Mouse (Mus musculus) intestine, embryonic 14.5 days (tissue): ENCODE measurements around the gene Mkrn1. TPM values are rescaled to one million over a fixed set of nuclear protein-coding genes. Genes with fewer than 3 reads are reported as not detected.
"Not testable (repeated sequence)": the region's sequence is repeated elsewhere in the genome, so short reads cannot be mapped to it uniquely, and the experiment has no call there.

ENCODE experiments used
- ATAC-seq: fragments of 200-750 bp; cut with Nextera tagmentation; replicated peaks from 2 replicates; pipeline ENCODE4 v1.8.0; 2017; ENCODE audit warnings: low read depth, moderate number of reproducible peaks, moderate TSS enrichment, moderate library complexity; ENCODE audit not compliant: low FRiP score, low TSS enrichment
- DNase-seq: peaks from one replicate; pipeline ENCODE4 v3.0.0-alpha.2; 2018; ENCODE audit warnings: low spot score
- H3K27ac ChIP-seq: fragments of 300-500 bp; sonication (generic); 2 replicates; pipeline ENCODE4 v1.5.1; 2014; ENCODE audit warnings: low read depth, mild to moderate bottlenecking, control low read depth
- H3K27me3 ChIP-seq: fragments of 300-500 bp; sonication (generic); replicated peaks from 2 replicates; pipeline ENCODE4 v1.6.1; 2014; ENCODE audit warnings: low read length, control low read depth; ENCODE audit not compliant: control insufficient read depth, insufficient read depth
- H3K36me3 ChIP-seq: fragments of 300-500 bp; sonication (generic); 2 replicates; pipeline ENCODE4 v1.6.1; 2014; ENCODE audit warnings: low read length, control low read depth; ENCODE audit not compliant: control insufficient read depth, insufficient read depth
- H3K4me1 ChIP-seq: fragments of 300-500 bp; sonication (generic); replicated peaks from 2 replicates; pipeline ENCODE4 v1.6.1; 2014; ENCODE audit warnings: low read length, control low read depth, mixed read lengths; ENCODE audit not compliant: control insufficient read depth, insufficient read depth
- H3K4me2 ChIP-seq: fragments of 300-500 bp; sonication (generic); 2 replicates; pipeline ENCODE4 v1.6.1; 2014; ENCODE audit warnings: low read length
- H3K4me3 ChIP-seq: fragments of 300-500 bp; sonication (generic); 2 replicates; pipeline ENCODE4 v1.5.1; 2014; ENCODE audit warnings: low read depth, low read length, control low read depth, mixed read lengths
- H3K9ac ChIP-seq: fragments of 300-500 bp; sonication (generic); 2 replicates; pipeline ENCODE4 v1.6.1; 2014; ENCODE audit warnings: mild to moderate bottlenecking, low read length
- H3K9me3 ChIP-seq: fragments of 300-500 bp; sonication (generic); 2 replicates; pipeline ENCODE4 v1.6.1; 2016; ENCODE audit warnings: low read length, control low read depth; ENCODE audit not compliant: control insufficient read depth
- WGBS: fragments of 180-500 bp; shearing (Covaris S2); extraction: QIAGEN DNeasy Blood & Tissue Kit; methylation state at CpG from one replicate; pipeline ENCODE4 v1.1.7; 2014; 5-methylcytosine and 5-hydroxymethylcytosine counted together
- polyA plus RNA-seq: library from polyadenylated mRNA; unstranded; fragments of >200 nt; fragmentation: Nextera tagmentation; extraction: Ambion mirVana; gene quantifications from 2 replicates; pipeline ENCODE4 v1.2.1, GENCODE M21; 2014

Gene Mkrn1
- polyA plus RNA-seq, 1 experiment from 2014 or later = 57.7 TPM

DNA sequence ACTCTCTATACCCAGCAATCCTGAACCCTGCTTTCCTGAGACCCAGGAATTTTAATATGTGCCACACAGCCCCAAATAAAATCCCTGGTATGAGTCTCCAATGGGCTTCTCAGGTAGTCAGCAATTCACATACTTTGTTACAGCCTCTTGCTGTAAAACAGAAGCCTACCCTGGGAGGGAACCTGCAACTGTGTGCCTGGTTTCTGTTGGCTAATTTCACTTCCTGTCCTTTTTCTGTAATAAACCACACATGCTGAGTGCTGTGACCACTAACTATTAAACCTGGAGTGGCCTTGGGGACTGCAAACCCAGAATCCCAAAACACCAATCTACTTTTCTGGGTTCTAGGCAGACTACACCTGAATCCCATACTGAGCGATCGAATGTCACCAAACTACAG lies 57.6 kb downstream of the Mkrn1 start:
- 91% methylated on average over 2 of the region's 2 CpGs for WGBS
- H3K36me3 ChIP-seq = peaks cover 52% of the 10 kb centered on the region
- H3K9ac ChIP-seq = no peak overlapping the region
- H3K4me1 ChIP-seq = no peaks in the 10 kb centered on the region
- no peak for ATAC-seq
- no peak overlapping the region for H3K4me3 ChIP-seq
- no peak overlapping the region for H3K4me2 ChIP-seq
- H3K27me3 ChIP-seq = no peaks in the 10 kb centered on the region
- no peak overlapping the region for H3K27ac ChIP-seq
- no peak for DNase-seq
- H3K9me3 ChIP-seq = no peaks in the 10 kb centered on the region

DNA sequence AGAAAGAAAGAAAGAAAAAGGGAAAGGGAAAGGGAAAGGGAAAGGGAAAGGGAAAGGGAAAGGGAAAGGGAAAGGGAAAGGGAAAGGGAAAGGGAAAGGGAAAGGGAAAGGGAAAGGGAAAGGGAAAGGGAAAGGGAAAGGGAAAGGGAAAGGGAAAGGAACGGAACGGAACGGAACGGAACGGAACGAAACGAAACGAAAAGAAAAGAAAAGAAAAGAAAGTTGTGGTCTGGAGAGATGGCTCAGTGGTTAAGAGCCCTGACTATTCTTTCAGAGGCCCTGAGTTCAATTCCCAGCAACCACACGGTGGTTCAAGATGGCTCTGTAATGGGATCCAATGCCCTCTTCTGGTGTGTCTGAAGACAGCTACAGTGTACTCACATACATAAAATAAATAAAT lies 61.1 kb downstream of the Mkrn1 start:
- H3K4me2 ChIP-seq, DNase-seq, H3K9ac ChIP-seq, H3K27me3 ChIP-seq, H3K9me3 ChIP-seq, H3K4me3 ChIP-seq, H3K4me1 ChIP-seq, ATAC-seq, H3K27ac ChIP-seq: not testable (repeated sequence)
- peaks cover 60% of the 10 kb centered on the region for H3K36me3 ChIP-seq
- WGBS = 97% methylated on average over 9 of the region's 9 CpGs

DNA sequence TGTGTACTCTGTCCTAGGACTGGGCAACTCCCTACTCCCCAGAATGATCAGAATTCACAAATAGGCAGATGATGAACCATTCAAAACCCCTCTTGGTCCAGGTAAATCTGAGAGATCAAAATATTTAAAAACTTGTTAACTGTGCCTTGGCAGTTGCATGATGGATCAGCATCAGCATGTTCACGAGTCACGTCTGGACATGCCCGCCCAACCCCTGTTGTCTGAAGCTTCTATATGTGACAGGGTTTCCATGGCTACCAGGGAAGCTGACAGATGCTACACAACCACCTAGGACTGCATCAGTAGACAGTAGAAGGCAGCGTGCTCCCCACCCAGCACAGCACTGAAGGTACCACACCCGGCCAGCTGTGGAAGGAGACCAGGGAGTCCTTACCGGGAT lies 71.3 kb downstream of the Mkrn1 start:
- H3K4me2 ChIP-seq = no peak overlapping the region
- WGBS = 85% methylated on average over 6 of the region's 6 CpGs
- H3K36me3 ChIP-seq = peaks cover 73% of the 10 kb centered on the region
- no peak for DNase-seq
- no peaks in the 10 kb centered on the region; the same call in 1 of the 2 replicates for H3K4me1 ChIP-seq
- H3K27ac ChIP-seq = no peak overlapping the region
- H3K4me3 ChIP-seq = no peak overlapping the region
- no peak for ATAC-seq
- no peaks in the 10 kb centered on the region for H3K27me3 ChIP-seq
- no peaks in the 10 kb centered on the region for H3K9me3 ChIP-seq
- H3K9ac ChIP-seq = no peak overlapping the region

DNA sequence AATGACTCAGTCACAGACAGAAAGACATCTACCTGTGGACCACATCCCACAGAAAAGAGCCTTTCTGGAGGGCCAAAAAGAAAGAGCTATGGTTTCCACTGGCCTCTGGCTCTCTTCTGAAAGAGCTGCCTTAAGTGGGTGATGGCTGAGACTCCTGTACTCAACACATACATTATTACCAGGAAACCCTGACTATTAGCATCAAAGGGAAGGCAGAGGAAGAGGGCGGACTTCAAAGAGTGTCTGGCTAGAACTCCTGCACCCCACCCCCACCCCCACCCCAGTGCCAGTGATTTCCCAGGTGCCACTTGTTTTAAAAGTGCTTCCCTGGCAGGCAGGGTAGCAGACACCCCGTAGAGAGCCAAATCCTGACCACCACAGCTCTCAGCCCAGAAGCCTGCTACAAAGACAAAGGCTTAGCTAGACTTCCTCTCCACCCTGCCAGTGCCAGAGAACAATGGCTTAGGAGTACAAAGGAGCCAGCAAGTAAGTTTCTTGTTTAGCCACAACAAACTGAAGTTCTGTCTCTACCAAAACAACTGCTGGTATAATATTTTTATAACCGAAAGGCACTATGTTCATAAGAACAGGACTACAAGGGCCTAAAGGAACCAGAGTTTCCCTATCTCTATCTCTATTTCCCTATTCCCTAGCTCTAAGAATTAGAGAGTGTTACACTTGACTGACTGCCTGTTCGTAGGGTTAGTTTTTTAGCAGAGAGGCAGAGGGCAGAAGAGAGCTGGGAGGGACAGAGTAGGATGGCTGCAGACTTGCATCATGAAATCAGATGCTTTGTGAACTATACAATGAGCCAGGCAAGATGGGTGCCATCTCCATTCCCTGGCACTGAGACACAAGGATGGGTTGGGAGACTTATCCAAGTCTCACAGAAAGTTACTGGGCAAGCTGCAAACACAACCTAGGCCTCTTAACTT lies 72.1 kb downstream of the Mkrn1 start:
- H3K4me1 ChIP-seq = no peaks in the 10 kb centered on the region; the same call in 1 of the 2 replicates
- no peak overlapping the region for H3K27ac ChIP-seq
- H3K4me2 ChIP-seq = no peak overlapping the region
- no peak overlapping the region for H3K9ac ChIP-seq
- H3K9me3 ChIP-seq = no peaks in the 10 kb centered on the region
- no peak overlapping the region for H3K4me3 ChIP-seq
- ATAC-seq (no peak), DNase-seq (no peak)
- peaks cover 73% of the 10 kb centered on the region for H3K36me3 ChIP-seq
- WGBS = 63% methylated on average over 4 of the region's 4 CpGs
- no peaks in the 10 kb centered on the region for H3K27me3 ChIP-seq

Other genes starting within 250 kb of the Mkrn1 start
- 5.7 and 6.2 TPM in 2 replicates for gene Kdm7a, start 213.7 kb downstream of the Mkrn1 start, polyA plus RNA-seq
- gene Slc37a3, start 42.8 kb downstream of the Mkrn1 start, polyA plus RNA-seq = 37.9 and 40.2 TPM in 2 replicates
- 4.0 and 5.9 TPM in 2 replicates for gene Rab19, start 39.3 kb downstream of the Mkrn1 start, polyA plus RNA-seq
- gene Dennd2a, start 137.4 kb upstream of the Mkrn1 start, polyA plus RNA-seq = 18.9 and 21.0 TPM in 2 replicates
- gene Adck2, start 153.4 kb upstream of the Mkrn1 start, polyA plus RNA-seq = 25.0 and 31.6 TPM in 2 replicates
- gene Gm42420, start 165.3 kb upstream of the Mkrn1 start, polyA plus RNA-seq = 0.97 TPM in 1 of 2 replicates, not detected in the other
- 394 and 416 TPM in 2 replicates for gene Ndufb2, start 172.1 kb upstream of the Mkrn1 start, polyA plus RNA-seq